Mouse (Mus musculus) brain, embryonic 14.5 days (tissue): Measurements from ENCODE around the gene Rpap1.

Source experiments
- CTCF ChIP-seq: fragments of 200-500 bp; IDR thresholded peaks from 2 replicates; pipeline ENCODE4 v1.5.1; 2012; ENCODE audit warnings: inconsistent platforms, mild to moderate bottlenecking, moderate library complexity, borderline replicate concordance; ENCODE audit not compliant: insufficient read depth, insufficient read length; ENCODE audit errors: extremely low read depth
- POLR2A ChIP-seq: fragments of 200-500 bp; IDR thresholded peaks from 2 replicates; pipeline ENCODE4 v1.6.1; 2012; ENCODE audit warnings: mild to moderate bottlenecking, inconsistent platforms, borderline replicate concordance; ENCODE audit not compliant: poor library complexity, insufficient read depth, insufficient read length, severe bottlenecking; ENCODE audit errors: extremely low read depth

GRCm38 (mm10) chr2:119730735-119731134 is 56.6 kb downstream of the Rpap1 start:
- TF ChIP-seq POLR2A (no peak), CTCF (no peak)
